15 mouse cellular contexts compared by ENCODE assay signal in the genomic region with DNA sequence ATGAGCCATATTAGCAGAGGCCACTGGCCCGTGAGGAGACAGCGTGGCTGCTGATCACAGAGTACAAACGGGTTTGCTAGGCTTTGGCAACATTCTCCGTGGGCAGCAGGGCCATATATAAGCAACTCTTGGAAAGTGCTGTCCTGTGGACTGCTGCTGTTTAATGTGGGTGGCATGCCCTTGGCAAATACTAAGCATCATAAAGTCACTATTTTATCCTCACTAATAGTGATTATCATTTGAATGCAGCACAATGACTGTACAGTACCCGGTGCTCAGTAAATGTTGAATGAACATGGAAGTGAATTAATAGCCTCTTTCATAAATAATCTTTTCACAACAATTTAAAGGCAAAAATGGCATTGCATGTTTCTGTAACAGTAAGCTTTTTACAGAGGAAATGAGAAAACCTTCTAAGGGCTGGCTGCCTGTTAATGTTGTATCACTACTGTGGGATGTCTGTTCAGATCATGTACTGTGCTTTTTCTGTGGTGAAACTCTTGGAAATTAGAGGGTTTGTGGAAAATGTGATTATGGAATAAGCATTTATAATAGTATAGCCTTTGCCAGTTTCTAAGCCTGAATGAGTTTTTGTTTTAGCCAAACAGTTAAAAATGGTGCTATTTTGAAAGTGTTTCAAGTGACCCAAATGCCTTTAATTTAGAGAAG. TPM values are rescaled to one million over a fixed set of nuclear protein-coding genes. Genes with fewer than 3 reads are reported as not detected.
"Had no signal": no experiment of that assay in that cellular context is flagged by ENCODE, and none has a peak within 500 bp of the region (broad histone marks: within the 10 kb centered on the region; RNA-seq: fewer than 3 reads in every experiment).

No protein-coding gene starts in this region.

- H3K27ac ChIP-seq: midbrain, embryonic 10.5 days; midbrain, embryonic 12.5 days; neural tube, embryonic 12.5 days; stomach, embryonic 15.5 days; stomach, postnatal 0 days had no signal

- H3K9me3 ChIP-seq: midbrain, embryonic 10.5 days; midbrain, embryonic 12.5 days; neural tube, embryonic 12.5 days; stomach, embryonic 15.5 days had no signal

- DNase-seq: lung, adult 18-20 months; lung, embryonic 14.5 days; lung, postnatal 10 days; lung, postnatal 4 days; midbrain, embryonic 14.5 days; right cerebral cortex, postnatal 14 days; thymus, adult 18-20 months; thymus, postnatal 14 days; thymus, postnatal 36 days had no signal

- H3K4me1 ChIP-seq: stomach, embryonic 15.5 days had no signal

- H3K9ac ChIP-seq: lung, embryonic 14.5 days; midbrain, embryonic 12.5 days; neural tube, embryonic 12.5 days; stomach, embryonic 15.5 days had no signal

- H3K4me2 ChIP-seq: lung, embryonic 14.5 days; midbrain, embryonic 12.5 days; neural tube, embryonic 12.5 days; stomach, embryonic 15.5 days had no signal

- H3K27me3 ChIP-seq: midbrain, embryonic 12.5 days; neural tube, embryonic 12.5 days; stomach, embryonic 15.5 days had no signal

- H3K36me3 ChIP-seq: midbrain, embryonic 10.5 days; midbrain, embryonic 12.5 days; neural tube, embryonic 12.5 days; stomach, embryonic 15.5 days had no signal

- H3K4me3 ChIP-seq: midbrain, embryonic 10.5 days; midbrain, embryonic 12.5 days; neural tube, embryonic 12.5 days; stomach, embryonic 15.5 days had no signal

RNA-seq across cellular contexts. Expression of a gene that starts 39.1 kb away (rescaled TPM):
- polyA plus RNA-seq: midbrain, embryonic 10.5 days; neural tube, embryonic 12.5 days; spleen, adult 2 months had no signal
